Mouse (Mus musculus): ENCODE data around the gene Tinf2. TPM values are rescaled to one million over a fixed set of nuclear protein-coding genes. Genes with fewer than 3 reads are reported as not detected.
A peak's percentile ranks its signal among the peaks of the same experiment; 100 is the strongest.

Gene Tinf2
- polyA plus RNA-seq, 1 experiment = 11.1 TPM

DNA sequence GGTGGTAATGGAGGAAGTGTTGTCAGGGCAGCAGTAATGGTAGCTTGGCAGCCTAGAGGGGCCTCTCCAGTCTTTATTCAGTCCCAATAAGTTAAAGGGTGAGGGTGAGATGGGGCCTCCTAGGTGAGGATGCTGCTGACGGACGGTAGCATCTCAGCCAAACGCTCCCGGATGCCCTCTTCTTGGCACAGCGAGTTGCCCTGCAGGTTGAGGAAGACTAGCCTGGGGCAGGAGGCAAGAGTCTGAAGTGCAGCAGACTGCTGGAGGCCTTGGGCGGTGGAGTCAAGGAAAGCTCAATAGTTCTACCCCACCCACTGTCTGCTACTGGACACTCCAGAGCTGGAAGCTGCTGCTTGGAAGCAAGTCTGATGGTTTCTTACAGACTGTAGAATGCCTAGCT, 34.7 kb upstream of the Tinf2 start:
- WGBS = 91% methylated on average over 6 of the region's 6 CpGs
- Histone ChIP-seq H3K27me3 (ENCODE audit: control insufficient read depth, insufficient read depth, low read length) (0 out of 2 replicates have a peak, but pooled peaks cover 3% of the 10 kb centered on the region), H3K4me3 (ENCODE audit: low read depth, low read length) (no peak overlapping the region), H3K27ac (ENCODE audit: insufficient read depth, low read depth, low read length) (no peak overlapping the region), H3K36me3 (ENCODE audit: control insufficient read depth, insufficient read depth, low read length) (peaks cover 26% of the 10 kb centered on the region), H3K4me1 (ENCODE audit: control insufficient read depth, insufficient read depth, insufficient read length, low read length) (peaks cover 11% of the 10 kb centered on the region)
- TF ChIP-seq POLR2A (IDR thresholded peaks at IDR 0.05; ENCODE audit: low read depth, low read length) (no peak), CTCF (IDR thresholded peaks at IDR 0.05; ENCODE audit: extremely low read depth, insufficient read length, insufficient replicate concordance, low read depth, low read length) (no peak)

DNA sequence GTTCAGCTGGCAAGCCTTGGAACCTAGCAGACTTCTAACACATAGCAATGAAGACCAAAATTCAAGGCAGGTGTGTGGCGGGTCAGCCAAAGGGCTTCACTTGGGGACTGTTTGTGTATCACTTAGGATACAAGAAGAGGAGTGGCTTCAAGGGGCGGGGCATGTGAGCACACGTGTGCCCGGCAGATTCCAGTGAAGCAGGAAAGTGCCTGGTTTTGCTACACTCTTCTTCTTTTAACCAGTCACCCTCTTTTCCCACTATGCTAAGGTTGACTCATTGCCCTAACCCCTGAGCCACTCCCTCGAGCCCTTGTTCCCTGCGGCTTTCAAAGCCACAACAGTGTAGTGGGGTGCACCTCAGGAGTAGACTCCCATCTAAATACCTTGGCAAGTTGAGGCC, 33.3 kb upstream of the Tinf2 start:
- Histone ChIP-seq H3K27me3 (ENCODE audit: control insufficient read depth, insufficient read depth, low read length) (0 out of 2 replicates have a peak, but pooled peaks cover 3% of the 10 kb centered on the region), H3K4me1 (ENCODE audit: control insufficient read depth, insufficient read depth, insufficient read length, low read length) (peaks cover 10% of the 10 kb centered on the region), H3K4me3 (ENCODE audit: low read depth, low read length) (no peak overlapping the region), H3K27ac (ENCODE audit: insufficient read depth, low read depth, low read length) (no peak overlapping the region), H3K36me3 (ENCODE audit: control insufficient read depth, insufficient read depth, low read length) (peaks cover 25% of the 10 kb centered on the region)
- TF ChIP-seq POLR2A (IDR thresholded peaks at IDR 0.05; ENCODE audit: low read depth, low read length) (no peak), CTCF (IDR thresholded peaks at IDR 0.05; ENCODE audit: extremely low read depth, insufficient read length, insufficient replicate concordance, low read depth, low read length) (no peak)
- WGBS = 11% methylated on average over 6 of the region's 6 CpGs

DNA sequence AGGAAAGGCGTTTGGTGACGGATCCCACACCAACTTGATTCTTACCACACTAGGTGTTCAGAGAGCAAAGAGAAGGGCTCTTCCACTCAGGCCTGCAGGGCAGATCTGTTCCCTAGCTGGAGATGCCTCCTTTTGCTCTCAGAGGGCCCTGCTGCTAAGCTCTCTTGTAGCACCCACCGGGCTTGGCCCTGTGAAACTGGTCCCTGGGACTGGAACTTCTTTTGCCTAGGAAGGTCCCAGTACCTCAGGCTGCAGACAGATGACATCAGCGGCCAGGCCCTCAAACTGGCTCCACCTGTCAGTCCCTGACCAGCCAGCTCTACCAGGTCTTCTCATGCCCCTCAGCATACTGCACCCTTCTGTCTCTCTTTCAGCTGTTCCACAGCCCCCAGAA, 32.1 kb upstream of the Tinf2 start, which contains the start of gene Tgm1:
Gene Tgm1 (minus strand): TSS at position 198 of the 394 bp plus-strand sequence.
- H3K27ac ChIP-seq (ENCODE audit: insufficient read depth, low read depth, low read length) = no peak within 1 kb of the TSS
- 0 out of 2 replicates have a peak, but pooled peaks cover 3% of the 10 kb centered on the region for H3K27me3 ChIP-seq (ENCODE audit: control insufficient read depth, insufficient read depth, low read length)
- 28% methylated on average over 4 of the region's 4 CpGs for WGBS
- H3K4me3 ChIP-seq (ENCODE audit: low read depth, low read length) = peak within 1 kb of the TSS; percentile 56
- TF ChIP-seq CTCF (IDR thresholded peaks at IDR 0.05; ENCODE audit: extremely low read depth, insufficient read length, insufficient replicate concordance, low read depth, low read length) (no peak), POLR2A (IDR thresholded peaks at IDR 0.05; ENCODE audit: low read depth, low read length) (no peak)
- peaks cover 17% of the 10 kb centered on the region for H3K36me3 ChIP-seq (ENCODE audit: control insufficient read depth, insufficient read depth, low read length)
- peaks cover 10% of the 10 kb centered on the region for H3K4me1 ChIP-seq (ENCODE audit: control insufficient read depth, insufficient read depth, insufficient read length, low read length)

DNA sequence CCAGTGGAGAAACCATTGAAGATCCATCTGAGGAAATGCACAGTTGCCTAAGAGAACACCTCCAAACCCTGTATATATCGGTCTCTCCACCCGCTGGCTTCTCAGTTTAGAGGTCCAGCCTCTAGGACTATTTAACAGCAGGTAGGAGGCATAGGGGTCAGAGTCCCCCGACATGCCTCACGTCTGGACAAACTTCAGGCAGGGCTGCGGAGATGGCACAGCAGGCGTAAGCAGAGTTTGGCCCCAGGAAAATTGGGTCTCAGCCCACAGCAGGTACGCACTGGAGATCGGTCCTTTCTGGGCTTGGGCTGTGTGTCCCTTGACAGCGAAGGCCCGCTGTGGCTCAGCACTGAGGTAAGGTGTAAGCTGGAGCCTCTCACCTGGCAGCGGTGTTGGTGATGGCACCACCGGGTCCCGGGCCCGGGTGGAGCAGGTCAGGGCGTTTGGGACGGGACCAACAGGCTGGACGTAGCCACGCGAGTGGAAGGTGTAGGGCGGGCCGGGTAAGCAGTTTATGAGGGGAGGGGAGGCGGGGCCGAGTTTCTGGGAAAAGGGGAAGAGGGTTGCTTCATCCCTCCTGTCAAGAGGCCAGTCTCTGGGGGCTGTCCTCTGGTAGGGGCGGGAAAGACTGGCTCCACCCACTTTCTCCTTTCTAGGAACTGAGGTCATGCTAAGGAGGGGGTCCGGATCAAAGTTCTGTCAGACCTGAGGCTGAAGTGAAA, 31.5 kb upstream of the Tinf2 start:
- Histone ChIP-seq H3K4me1 (ENCODE audit: control insufficient read depth, insufficient read depth, insufficient read length, low read length) (peaks cover 10% of the 10 kb centered on the region), H3K36me3 (ENCODE audit: control insufficient read depth, insufficient read depth, low read length) (peaks cover 14% of the 10 kb centered on the region), H3K27me3 (ENCODE audit: control insufficient read depth, insufficient read depth, low read length) (0 out of 2 replicates have a peak, but pooled peaks cover 3% of the 10 kb centered on the region), H3K4me3 (ENCODE audit: low read depth, low read length) (peak overlapping the region; percentile 56), H3K27ac (ENCODE audit: insufficient read depth, low read depth, low read length) (no peak overlapping the region)
- WGBS = 5% methylated on average over 25 of the region's 25 CpGs
- TF ChIP-seq POLR2A (IDR thresholded peaks at IDR 0.05; ENCODE audit: low read depth, low read length) (no peak), CTCF (IDR thresholded peaks at IDR 0.05; ENCODE audit: extremely low read depth, insufficient read length, insufficient replicate concordance, low read depth, low read length) (no peak)

DNA sequence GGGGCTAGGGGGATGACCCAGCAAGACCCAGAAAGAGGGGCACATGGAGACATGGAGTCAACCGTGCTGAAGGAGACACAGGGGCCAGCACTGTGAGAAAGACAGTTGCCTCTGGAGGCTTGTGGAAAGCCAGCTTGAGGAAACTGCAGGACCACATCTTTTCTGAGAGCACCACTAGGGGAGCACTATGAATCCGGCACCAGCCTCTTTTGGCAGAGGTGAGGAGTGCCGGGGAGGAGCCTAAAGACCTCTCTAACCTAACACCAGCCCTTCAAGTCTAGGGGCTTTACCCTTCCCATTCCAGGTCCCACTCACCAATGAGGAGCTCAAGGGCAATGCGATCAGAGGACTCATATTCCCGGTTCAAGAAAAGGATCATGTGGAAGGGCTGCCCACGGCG, 30.2 kb upstream of the Tinf2 start:
- Histone ChIP-seq H3K36me3 (ENCODE audit: control insufficient read depth, insufficient read depth, low read length) (0 out of 2 replicates have a peak, but pooled peaks cover 5% of the 10 kb centered on the region), H3K27me3 (ENCODE audit: control insufficient read depth, insufficient read depth, low read length) (0 out of 2 replicates have a peak, but pooled peaks cover 3% of the 10 kb centered on the region), H3K27ac (ENCODE audit: insufficient read depth, low read depth, low read length) (no peak overlapping the region), H3K4me1 (ENCODE audit: control insufficient read depth, insufficient read depth, insufficient read length, low read length) (peaks cover 10% of the 10 kb centered on the region), H3K4me3 (ENCODE audit: low read depth, low read length) (no peak overlapping the region)
- WGBS = 86% methylated on average over 7 of the region's 7 CpGs
- TF ChIP-seq CTCF (IDR thresholded peaks at IDR 0.05; ENCODE audit: extremely low read depth, insufficient read length, insufficient replicate concordance, low read depth, low read length) (no peak), POLR2A (IDR thresholded peaks at IDR 0.05; ENCODE audit: low read depth, low read length) (no peak)

DNA sequence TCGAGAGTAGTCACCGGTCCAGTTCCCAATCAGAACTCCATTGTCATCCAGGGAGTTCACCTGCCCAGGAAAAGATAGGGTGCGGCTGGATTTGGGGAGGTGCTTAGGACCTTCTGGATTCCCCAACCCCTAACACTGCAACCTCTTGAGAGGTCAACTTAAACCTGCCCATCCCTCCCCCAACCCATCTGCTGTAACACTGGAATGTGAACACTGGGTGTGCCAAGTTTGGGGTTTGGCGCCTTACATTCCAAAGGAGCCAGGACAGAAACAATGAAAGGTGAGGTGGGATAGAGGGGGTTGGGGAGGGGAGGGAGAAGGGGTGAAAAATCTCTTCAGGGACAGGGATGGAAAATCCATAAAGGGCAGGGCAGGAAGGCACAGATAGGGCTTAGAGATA, 27.9 kb upstream of the Tinf2 start:
- Histone ChIP-seq H3K4me3 (ENCODE audit: low read depth, low read length) (no peak overlapping the region), H3K36me3 (ENCODE audit: control insufficient read depth, insufficient read depth, low read length) (no peaks in the 10 kb centered on the region), H3K4me1 (ENCODE audit: control insufficient read depth, insufficient read depth, insufficient read length, low read length) (peaks cover 16% of the 10 kb centered on the region), H3K27ac (ENCODE audit: insufficient read depth, low read depth, low read length) (no peak overlapping the region), H3K27me3 (ENCODE audit: control insufficient read depth, insufficient read depth, low read length) (0 out of 2 replicates have a peak, but pooled peaks cover 3% of the 10 kb centered on the region)
- WGBS = 87% methylated on average over 4 of the region's 4 CpGs
- no peak for TF ChIP-seq CTCF (IDR thresholded peaks at IDR 0.05; ENCODE audit: extremely low read depth, insufficient read length, insufficient replicate concordance, low read depth, low read length)
- TF ChIP-seq POLR2A (IDR thresholded peaks at IDR 0.05; ENCODE audit: low read depth, low read length) = no peak

DNA sequence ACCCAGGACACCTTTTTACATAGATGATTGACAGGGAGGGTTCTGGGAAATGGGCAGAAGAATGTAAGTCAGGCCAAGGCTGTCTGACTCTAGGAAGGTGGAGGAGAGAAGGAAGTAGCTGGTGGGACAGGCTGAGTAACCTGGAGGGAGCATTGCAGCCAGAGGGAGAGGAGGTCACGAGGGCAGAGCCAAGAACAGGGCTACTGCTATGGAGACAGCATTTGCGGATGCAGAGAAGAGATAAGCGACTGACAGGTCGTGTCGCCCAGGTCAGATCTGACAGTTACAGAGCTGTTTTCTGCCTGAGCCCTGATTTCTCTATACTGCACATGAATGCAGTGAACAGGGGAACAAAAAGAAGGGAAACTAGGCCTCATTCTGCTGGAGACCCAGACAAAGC, 25.8 kb upstream of the Tinf2 start:
- 91% methylated on average over 5 of the region's 5 CpGs for WGBS

More for the DNA sequence above, 25.8 kb upstream of the Tinf2 start:
- no peaks in the 10 kb centered on the region for H3K27me3 ChIP-seq (ENCODE audit: control insufficient read depth, insufficient read depth, low read length)
- no peak overlapping the region for H3K4me3 ChIP-seq (ENCODE audit: low read depth, low read length)
- no peaks in the 10 kb centered on the region for H3K36me3 ChIP-seq (ENCODE audit: control insufficient read depth, insufficient read depth, low read length)
- peaks cover 5% of the 10 kb centered on the region for H3K4me1 ChIP-seq (ENCODE audit: control insufficient read depth, insufficient read depth, insufficient read length, low read length)
- H3K27ac ChIP-seq (ENCODE audit: insufficient read depth, low read depth, low read length) = no peak overlapping the region
- TF ChIP-seq CTCF (IDR thresholded peaks at IDR 0.05; ENCODE audit: extremely low read depth, insufficient read length, insufficient replicate concordance, low read depth, low read length) = no peak
- TF ChIP-seq POLR2A (IDR thresholded peaks at IDR 0.05; ENCODE audit: low read depth, low read length) = no peak

Measured in small intestine, adult 2 months (tissue).